Mouse (Mus musculus): ENCODE measurements around the gene Mrpl43.

The Mrpl43 gene

DNA sequence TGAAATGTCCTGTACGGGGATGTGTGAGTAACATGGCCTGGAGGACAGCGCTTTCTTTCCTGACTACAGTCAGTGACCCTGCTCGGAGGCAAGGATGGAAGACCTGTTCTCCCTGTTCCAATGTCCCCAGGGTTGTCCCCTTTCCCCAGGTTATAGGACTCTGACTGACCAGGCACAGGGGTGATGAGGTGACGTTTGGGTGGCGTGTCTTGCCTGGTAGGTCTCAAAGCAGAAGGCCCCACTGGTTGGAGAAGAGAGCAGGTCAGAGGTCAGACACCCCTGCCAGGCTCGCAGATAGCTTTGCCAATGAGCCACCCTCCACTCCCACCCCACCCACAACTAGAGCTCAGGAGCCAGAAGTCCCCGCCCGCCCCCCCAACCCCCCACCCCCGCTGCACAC, 23.3 kb upstream of the Mrpl43 start:
- DNase-seq (ENCODE audit: low spot score in 2 of 2): no peak

DNA sequence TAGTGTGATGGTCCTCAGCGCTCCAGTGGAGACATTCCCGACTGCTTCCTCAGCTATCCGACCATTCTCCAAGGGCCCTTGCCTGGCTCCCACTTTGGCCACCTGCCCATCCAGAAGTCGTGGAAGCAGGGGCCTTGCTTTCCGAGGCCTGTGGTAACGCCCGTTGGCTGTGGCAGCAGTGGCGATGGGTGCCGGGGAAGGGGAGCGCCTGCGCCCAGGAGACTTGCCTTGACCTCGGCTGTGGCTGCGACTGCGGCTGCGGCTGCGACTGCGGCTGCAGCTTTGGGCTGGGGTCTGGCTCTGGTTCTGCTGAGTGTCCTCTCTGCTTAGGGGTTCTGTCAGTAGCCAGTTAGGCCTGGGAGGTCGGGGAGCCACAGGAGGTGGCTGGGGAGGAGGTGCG, 22.5 kb upstream of the Mrpl43 start:
- DNase-seq (ENCODE audit: low spot score in 2 of 2): no peak

DNA sequence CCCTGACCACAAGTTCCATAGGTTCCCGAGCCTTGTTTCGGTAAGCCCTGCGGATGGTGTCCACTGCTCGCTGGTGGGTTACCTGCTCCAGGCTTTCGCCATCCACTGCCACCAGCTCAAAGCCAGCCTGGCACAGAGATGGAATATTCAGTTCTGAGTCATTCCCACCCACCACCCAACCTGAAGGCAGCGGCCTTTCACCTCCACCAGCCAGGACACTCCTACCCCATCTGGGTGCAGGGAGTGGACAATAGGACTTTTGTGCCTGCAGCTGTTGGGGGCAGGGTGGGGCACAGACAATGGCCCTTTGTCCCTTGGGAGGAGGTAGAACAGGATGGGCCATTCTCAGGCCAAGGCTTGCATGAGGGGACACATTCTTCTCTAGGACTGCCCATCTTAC, 21.6 kb upstream of the Mrpl43 start:
- no peak for DNase-seq (ENCODE audit: low spot score in 2 of 2)

DNA sequence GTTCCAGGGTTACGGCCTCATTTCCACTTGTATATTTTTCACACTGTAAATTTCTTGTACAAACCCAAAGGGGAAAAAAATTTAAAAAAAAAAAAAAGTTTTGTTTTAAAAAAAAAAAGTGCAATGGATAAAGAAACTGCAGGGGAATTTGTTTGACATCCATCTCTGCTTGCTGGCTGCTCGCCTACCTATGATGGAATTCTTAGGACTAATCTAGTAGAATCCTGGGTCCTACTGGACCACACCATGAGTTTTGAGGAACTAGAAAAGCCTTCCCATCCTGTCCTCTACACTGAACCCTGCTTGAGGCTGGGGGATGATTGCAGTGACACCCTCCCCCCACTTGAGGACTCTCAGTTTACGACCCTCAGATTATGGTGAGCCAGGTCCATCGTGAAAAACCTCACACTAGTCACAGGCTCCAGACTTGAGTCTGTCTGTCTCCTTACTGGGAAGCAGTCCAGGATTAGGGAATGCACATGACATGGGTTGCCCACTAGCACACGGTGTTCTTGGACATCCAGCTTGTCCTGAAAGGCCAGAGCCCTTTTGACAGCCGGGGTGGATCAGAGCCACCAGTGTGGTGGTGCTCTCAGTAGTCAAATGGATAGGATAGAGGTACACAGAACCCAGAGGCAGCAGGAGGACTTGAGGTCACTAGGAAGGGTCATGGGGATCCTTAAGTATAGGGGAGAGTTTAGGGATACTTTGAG, 20.9 kb upstream of the Mrpl43 start:
- no peak for DNase-seq (ENCODE audit: low spot score in 2 of 2)

DNA sequence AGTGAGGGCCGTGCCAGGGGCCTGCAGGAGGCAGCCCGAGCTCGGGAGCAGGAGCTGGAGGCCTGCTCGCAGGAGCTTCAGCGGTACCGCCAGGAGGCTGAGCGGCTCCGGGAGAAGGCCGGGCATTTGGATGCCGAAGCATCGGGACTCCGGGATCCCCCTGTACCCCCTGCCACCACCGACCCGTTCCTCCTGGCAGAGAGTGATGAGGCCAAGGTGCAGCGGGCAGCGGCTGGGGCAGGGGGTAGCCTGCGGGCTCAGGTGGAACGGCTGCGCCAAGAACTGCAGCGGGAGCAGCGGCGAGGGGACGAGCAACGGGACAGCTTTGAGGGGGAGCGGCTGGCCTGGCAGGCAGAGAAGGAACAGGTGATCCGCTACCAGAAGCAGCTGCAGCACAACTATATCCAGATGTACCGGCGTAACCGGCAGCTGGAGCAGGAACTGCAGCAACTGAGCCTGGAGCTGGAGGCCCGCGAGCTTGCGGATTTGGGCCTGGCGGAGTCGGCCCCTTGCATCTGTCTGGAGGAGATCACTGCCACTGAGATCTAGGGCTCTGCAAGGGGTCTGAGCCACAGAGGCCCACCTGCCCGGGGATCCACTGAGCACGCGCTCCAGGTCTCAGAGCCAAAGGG, 19.8 kb upstream of the Mrpl43 start:
- no peak for DNase-seq (ENCODE audit: low spot score in 2 of 2)

DNA sequence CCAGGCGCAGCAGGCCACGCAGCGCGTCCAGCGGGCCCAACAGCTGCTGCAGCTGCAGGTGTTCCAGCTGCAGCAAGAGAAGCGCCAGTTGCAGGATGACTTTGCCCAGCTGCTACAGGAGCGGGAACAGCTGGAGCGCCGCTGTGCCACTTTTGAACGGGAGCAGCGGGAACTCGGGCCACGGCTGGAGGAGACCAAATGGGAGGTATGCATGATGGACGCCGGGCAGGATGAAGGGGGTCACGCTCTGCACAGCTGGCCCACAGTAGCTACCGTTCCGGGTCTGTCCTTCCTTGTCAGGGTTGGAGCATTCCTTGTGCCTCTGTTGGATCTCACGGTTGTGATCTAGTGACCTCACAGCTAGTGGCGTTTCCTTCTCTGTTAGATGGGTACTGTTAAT, 18.5 kb upstream of the Mrpl43 start:
- DNase-seq (ENCODE audit: low spot score in 2 of 2): no peak

DNA sequence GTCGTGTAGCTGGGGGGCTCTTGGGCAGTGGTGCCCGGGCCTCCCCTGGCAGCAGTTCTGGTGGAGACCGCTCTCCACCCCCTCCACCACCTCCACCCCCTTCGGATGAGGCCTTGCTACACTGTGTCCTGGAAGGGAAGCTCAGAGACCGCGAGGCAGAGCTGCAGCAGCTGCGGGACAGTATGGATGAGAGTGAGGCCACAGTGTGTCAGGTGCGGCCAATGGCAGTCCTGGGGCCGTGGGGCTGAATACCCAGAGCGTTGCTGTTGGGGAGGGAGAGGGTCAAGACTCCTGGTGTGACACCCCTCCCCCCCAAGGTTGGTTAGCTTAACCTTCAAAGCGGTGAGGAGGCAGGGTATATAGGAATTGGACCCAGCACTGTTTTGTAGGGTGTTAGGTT, 17.8 kb upstream of the Mrpl43 start:
- DNase-seq (ENCODE audit: low spot score in 2 of 2): no peak

DNA sequence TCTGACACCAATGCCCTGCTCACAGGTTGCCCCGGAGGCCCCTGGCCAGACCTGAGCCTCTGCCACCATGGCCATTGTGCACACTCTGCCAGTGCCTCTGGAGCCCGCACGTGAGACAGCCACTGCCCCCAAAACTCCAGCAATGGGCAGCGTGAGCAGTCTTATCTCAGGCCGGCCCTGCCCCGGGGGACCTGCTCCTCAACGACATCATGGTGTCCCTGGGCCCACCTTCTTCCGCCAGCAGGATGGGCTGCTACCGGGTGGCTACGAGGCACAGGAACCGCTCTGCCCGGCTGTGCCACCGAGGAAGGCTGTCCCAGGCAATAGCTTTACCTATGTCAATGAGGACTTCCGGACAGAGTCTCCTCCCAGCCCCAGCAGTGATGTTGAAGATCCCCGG, 15.1 kb upstream of the Mrpl43 start:
- DNase-seq (ENCODE audit: low spot score in 2 of 2): no peak

DNA sequence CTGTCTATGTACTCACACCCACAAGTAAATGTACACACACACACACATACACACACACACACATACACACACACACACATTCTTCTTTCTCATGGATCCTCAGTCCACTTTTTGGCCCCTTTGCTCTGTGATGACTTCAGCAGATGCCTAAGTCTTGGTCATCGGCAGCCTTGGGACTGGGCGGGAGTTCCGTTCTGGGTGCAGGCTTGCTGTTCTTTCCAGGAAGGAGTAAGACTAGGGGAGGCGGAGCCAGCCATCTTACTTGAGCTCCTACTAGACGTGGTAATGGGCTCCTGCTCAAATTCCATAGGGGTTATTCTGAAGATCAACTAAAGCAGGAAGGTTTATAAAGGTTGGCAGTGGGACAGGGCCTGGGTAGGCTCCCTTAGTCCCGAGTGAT, 14.1 kb upstream of the Mrpl43 start:
- DNase-seq (ENCODE audit: low spot score in 2 of 2): no peak

DNA sequence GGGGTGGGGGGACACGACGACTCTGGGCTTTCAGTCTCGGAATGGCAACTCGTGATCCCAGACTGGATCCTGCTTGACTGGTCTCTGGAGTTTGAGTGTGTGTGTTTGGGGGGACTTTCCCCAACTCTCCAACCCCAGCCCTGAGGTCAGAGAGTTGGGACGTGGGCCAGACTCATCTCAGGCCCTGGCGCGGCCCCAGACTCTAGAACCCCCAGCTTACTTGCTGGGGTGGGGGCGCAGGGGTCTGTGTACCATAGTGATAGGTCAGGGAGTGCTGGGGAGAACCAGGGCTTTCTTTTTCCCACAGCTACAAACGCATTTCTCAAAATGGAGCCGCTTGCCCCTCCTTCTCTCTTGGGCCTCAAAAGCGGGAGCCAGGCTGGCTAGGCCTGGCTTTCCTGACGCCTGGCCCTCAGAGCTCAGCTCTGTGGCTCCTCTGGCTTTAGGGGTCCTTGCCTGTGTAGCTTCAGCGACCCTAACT, 12.1 kb upstream of the Mrpl43 start:
- peak in 1 of 2 experiments; percentile 61 for DNase-seq (ENCODE audit: low spot score in 2 of 2)

DNA sequence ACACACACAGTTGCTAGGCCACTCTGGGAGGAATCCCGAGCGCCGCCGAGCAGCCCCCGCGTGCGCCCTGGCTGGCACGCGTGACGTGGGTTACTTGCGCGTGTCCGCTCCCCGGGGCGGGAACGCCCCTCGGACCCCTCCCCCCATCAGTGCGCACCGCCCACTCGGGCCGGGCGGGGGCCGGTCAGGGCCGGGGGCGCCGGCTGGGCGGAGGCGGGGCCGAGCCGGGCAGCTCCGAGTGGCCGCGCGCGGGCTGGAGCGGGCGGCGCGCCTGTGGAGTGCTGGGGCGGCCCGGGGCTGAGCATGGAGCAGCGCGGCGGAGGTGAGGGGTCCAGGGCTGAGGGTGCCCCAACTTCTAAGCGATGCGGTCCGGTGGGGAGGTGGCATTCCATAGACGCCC, 11.7 kb upstream of the Mrpl43 start:
- DNase-seq (ENCODE audit: low spot score in 2 of 2): peak; percentile 88

DNA sequence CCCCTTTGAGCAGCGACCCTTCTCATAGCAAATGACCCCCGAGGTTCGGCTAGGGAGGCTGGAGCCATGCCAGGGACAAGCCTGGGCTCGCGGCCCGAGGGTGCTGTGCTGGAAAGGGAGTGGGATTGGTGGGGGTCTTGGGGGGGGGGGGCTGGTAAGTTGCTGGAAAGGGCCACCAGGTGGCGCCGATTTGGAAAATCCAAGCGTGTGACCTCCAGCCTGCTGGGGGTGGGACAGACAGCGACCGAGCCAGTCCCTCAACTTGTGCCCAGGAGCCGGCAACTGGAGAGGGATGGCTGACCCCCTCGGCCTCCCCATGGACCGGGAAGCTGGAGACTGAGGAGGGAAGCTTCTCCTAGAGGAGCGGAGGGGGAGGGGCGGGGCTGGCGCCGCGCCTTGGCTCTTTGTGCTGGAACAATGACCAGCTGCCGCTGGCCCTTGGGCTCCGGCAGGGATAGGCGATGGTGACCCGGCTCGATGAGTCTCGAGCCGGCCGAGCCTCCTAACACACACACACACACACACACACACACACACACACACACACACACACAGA, 11.1 kb upstream of the Mrpl43 start:
- peak; percentile 86 to 89 for DNase-seq (ENCODE audit: low spot score in 2 of 2)

DNA sequence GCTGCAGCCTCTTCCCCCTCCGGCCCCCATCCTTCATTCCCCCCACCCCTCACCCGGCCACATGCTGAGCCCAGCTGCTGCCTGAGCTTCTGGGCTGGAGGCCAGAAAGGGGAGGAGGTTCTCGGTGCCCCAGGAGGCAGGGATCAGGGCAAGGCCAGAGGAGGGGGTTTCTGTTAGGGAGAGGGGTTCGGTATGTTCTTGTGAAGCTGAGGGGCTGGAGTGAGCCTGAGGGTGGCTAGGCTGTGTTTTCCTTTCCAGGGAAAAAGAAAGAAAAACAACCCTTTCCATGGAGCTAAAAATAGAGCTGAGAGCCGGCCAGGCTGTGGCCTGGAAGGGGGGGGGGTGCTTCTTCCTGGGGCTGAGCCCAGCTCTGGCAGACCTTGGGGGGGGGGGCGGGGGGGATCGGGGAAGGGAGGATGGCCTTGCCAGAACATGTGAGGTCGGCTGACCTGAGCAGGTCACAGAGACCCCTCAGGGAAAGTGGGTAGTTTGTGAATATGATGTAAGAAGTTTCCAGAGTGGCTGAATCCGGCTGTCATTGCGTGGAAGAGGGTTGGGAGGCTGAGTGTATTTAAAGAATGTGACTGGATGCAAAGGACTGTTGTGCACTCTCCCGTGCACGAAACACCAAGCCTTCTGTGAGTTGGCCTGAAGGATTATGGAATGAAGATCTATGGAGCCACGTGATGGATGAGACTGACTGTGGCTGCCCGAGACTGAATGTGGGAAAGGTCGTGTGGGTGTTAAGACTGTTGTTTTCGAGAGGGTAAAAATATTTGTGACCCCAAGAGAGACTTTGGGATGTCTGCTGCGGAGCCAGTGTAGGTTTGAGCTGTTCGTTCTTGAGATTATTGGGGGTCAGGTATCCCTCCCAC, 10.3 kb upstream of the Mrpl43 start:
- peak; percentile 83 to 85 for DNase-seq (ENCODE audit: low spot score in 2 of 2)

DNA sequence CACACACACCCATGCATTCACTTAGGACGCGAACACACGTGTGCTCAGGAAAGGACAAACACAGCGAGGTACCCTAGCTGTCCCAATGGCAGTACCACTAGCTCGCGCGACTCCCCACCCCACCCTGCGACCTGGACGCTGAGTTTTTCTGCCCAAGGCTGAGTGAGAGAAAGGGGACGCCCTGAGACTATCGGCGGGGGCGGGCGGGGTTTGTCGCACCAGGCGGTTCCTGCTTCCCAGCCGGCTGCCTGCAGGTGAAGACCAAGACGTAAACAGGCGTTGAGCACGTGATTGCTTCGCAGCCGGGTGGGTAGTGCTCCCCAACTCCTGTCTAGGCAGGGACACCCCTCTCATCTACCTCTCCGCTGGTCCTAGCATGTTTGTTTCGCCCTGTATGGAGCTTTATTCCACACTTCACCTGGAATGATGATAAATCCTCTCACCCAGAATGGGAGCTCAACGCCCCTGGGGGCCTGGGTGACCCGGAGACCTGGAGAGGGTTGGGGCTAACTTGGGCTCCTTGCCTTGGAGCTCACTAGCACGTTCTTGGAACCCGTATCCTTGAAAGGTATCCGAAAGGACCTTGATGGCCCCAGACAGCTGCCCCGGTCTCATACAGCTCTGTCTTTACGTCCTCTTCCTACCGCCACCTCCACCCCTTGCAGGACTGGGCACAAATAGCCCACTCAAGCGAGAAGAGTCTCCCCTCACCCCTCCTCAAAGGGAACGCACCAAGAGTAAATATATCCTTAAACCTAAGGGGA, 9.5 kb upstream of the Mrpl43 start:
- DNase-seq (ENCODE audit: low spot score in 2 of 2): peak in 1 of 2 experiments; percentile 64

DNA sequence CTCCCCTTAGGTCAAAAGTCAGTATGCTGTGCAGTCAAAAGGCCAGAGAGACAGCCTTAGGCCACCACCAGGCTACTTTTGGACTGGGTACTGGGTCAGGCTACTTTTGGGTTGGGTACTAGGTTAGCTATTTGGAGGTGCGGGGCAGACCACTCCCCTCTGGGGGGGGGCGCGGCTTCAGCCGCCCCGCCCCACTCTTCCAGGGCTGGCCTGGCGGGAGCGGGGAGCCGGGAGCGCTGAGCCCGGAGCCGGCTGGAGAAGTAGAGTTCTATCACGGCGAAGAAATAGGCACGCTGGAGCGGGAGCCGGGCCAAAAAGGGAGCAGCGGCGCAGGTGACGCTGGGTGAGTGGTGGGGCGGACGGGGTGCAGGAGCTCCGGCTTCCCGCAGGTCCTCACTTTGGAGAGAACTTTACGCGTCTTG, 8.8 kb upstream of the Mrpl43 start:
- no peak for DNase-seq (ENCODE audit: low spot score in 2 of 2)

DNA sequence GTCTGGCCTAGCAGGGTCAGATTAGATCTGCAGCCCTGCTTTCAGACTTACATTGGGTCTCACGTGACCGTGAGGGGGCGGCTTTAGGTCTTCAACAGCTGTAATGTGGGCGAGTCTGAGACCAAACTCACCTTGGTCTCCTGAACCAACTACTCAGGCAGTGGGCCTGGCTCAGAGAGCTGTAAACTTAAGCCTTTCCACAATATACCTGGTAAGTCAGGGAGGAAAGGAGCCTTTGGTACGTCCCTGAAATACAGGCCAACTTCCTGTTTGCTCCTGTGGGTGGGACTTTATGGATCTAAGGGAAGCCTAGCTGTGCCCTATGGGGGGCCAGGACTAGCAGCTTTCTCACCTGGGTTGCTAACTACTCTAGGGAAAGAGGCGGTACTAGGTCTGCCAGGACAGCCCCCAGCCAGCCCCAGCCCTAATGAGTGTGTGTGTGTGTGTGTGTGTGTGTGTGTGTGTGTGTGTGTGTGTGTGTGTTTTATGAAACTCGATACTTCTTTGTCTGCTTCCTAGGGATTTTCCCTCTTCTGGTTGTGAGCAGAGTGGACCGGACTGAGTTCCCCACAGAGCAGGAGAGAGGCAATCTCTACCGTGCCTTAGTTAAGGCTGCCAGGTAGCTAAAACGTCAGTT, 8.2 kb upstream of the Mrpl43 start, which contains the start of gene Lzts2:
Gene Lzts2, plus strand, starts transcription at position 80 of the 637 bp plus-strand sequence.
- DNase-seq (ENCODE audit: low spot score in 2 of 2): no peak

DNA sequence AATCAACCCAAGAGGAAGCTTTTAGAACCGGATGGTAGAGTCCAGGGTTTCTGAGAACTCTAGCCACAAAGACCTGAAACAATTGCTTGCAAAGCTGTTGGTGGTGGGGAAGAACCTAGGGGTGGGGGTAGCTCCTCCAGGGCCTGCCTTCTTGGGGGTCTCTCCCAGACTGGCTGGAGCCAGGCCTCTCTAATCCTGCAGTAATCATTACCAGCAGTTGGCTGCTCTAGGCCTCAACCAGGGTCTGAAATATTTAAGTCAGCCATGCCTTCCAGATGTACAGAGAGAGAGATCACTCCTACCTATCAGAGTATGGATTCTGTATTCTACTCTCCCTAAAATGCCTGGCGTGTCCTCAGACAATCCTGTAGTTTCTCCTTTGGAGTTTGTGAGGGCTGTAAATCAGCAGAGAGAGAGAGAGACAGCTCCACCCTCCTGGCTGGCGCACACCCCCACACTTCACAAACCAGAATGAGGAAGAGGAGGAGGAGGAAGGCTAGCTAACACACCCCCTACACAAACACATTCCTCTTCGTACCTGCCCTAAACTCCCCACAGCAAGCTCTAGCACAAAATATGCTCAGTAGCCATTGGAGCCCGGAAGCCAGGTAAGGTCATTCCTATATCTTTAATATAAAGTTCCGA, 7.5 kb upstream of the Mrpl43 start:
- DNase-seq (ENCODE audit: low spot score in 2 of 2): no peak

DNA sequence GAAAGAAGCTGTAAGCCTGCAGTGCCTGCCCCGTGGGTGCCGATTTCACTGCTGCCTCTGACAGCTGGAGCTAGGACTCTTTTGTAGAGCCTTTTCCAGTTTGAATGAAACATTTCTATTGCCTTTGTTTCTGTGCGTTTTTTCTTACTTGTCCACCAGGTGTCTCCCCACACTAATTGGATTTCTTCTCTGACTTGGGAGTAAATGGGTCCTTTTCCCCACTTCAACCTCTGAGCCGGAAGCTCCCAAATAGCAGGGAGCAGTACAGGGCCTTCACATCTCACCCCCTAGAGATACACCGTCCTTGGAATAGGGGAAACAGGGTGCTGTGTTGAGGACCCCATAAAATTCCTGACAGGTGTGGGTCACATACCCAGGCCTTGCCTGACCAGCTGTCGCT, 6.4 kb upstream of the Mrpl43 start:
- DNase-seq (ENCODE audit: low spot score in 2 of 2): no peak

DNA sequence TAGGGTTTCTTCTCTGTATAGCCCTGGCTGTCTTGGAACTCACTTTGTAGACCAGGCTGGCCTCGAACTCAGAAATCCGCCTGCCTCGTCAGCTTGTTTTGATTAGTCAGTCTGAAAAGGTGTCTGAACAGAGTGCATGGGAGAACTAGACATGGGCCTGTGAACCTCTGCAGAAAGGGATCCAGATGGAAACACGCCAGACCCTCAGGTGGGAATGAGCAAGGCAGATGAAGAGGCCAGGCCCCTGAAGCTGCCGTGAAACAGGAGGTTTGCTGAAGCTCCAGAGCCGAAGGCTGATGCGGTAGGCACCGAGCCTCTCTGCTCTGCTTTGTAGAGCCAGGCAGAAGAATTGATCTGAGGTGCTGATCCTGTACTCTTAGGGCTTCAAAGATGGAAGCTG, 6.0 kb upstream of the Mrpl43 start:
- DNase-seq (ENCODE audit: low spot score in 2 of 2): no peak

DNA sequence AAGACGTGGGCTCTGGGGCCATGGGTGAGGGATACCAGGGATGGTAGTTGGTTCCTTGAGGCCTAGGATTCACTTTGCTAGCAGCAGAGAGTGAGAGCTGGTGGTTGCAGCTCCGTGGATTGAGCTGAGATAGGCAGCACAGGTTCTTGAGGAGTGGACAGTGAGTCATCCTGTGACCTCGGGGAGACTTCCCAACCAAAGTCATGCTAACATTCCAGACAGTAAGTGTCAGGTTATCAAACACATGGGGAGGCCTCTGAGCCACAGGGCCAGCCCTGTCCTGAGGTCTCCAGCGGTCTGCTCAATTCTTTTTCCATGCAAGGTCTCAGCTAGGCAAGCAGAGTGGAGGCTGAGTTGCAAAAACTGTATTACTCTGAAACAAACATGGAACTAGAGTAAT, 4.4 kb upstream of the Mrpl43 start:
- no peak for DNase-seq (ENCODE audit: low spot score in 2 of 2)
